Mouse (Mus musculus): ENCODE data around the gene 1700042G07Rik. TPM values are rescaled to one million over a fixed set of nuclear protein-coding genes. Genes with fewer than 3 reads are reported as not detected.
A peak's percentile ranks its signal among the peaks of the same experiment; 100 is the strongest.
"Not testable (repeated sequence)": the region's sequence is repeated elsewhere in the genome, so short reads cannot be mapped to it uniquely, and the experiment has no call there.

Gene 1700042G07Rik
- polyA plus RNA-seq, 1 experiment, result not detected

GRCm38 (mm10) chr4:116217046-116217445, 43.9 kb downstream of the 1700042G07Rik start:
- DNase-seq, result no peak
- no peak for TF ChIP-seq POLR2A (IDR thresholded peaks at IDR 0.05; ENCODE audit: control insufficient read depth, extremely low read depth, insufficient read depth, low read length, poor library complexity)
- no peak for TF ChIP-seq CTCF (IDR thresholded peaks at IDR 0.05; ENCODE audit: borderline replicate concordance, control insufficient read depth, extremely low read depth, insufficient read depth, low read length, poor library complexity)
- WGBS, result 76% methylated on average over 2 of the region's 2 CpGs
- Histone ChIP-seq H3K4me1 (replicated peaks; ENCODE audit: control insufficient read depth, insufficient read depth, low read length) (peaks cover 2% of the 10 kb centered on the region), H3K27ac (ENCODE audit: control insufficient read depth, insufficient read depth, low read length) (no peak overlapping the region), H3K4me3 (ENCODE audit: control insufficient read depth, insufficient read depth, low read length) (no peak overlapping the region), H3K27me3 (ENCODE audit: control insufficient read depth, insufficient read depth, low read length) (no peaks in the 10 kb centered on the region), H3K36me3 (ENCODE audit: control insufficient read depth, insufficient read depth, low read length) (no peaks in the 10 kb centered on the region)

GRCm38 (mm10) chr4:116217661-116218060, 44.5 kb downstream of the 1700042G07Rik start:
- H3K27me3 ChIP-seq (ENCODE audit: control insufficient read depth, insufficient read depth, low read length); H3K4me3 ChIP-seq (ENCODE audit: control insufficient read depth, insufficient read depth, low read length); DNase-seq; H3K36me3 ChIP-seq (ENCODE audit: control insufficient read depth, insufficient read depth, low read length); H3K4me1 ChIP-seq (replicated peaks; ENCODE audit: control insufficient read depth, insufficient read depth, low read length); H3K27ac ChIP-seq (ENCODE audit: control insufficient read depth, insufficient read depth, low read length): not testable (repeated sequence)
- WGBS, result 86% methylated on average over 1 of the region's 1 CpGs

- no peak for DNase-seq
- H3K4me3 ChIP-seq (ENCODE audit: control insufficient read depth, insufficient read depth, low read length), result no peak overlapping the region
- peaks cover 5% of the 10 kb centered on the region for H3K4me1 ChIP-seq (replicated peaks; ENCODE audit: control insufficient read depth, insufficient read depth, low read length)
- peaks cover 3% of the 10 kb centered on the region for H3K27me3 ChIP-seq (ENCODE audit: control insufficient read depth, insufficient read depth, low read length)
- WGBS, result 96% methylated on average over 1 of the region's 1 CpGs
- TF ChIP-seq CTCF (IDR thresholded peaks at IDR 0.05; ENCODE audit: borderline replicate concordance, control insufficient read depth, extremely low read depth, insufficient read depth, low read length, poor library complexity) (no peak), POLR2A (IDR thresholded peaks at IDR 0.05; ENCODE audit: control insufficient read depth, extremely low read depth, insufficient read depth, low read length, poor library complexity) (no peak)
- no peak overlapping the region for H3K27ac ChIP-seq (ENCODE audit: control insufficient read depth, insufficient read depth, low read length)
- H3K36me3 ChIP-seq (ENCODE audit: control insufficient read depth, insufficient read depth, low read length), result no peaks in the 10 kb centered on the region
Measured at GRCm38 (mm10) chr4:116219056-116219455, 45.9 kb downstream of the 1700042G07Rik start.

- TF ChIP-seq CTCF (IDR thresholded peaks at IDR 0.05; ENCODE audit: borderline replicate concordance, control insufficient read depth, extremely low read depth, insufficient read depth, low read length, poor library complexity) (no peak), POLR2A (IDR thresholded peaks at IDR 0.05; ENCODE audit: control insufficient read depth, extremely low read depth, insufficient read depth, low read length, poor library complexity) (no peak)
- 13% methylated on average over 6 of the region's 6 CpGs for WGBS
- H3K36me3 ChIP-seq (ENCODE audit: control insufficient read depth, insufficient read depth, low read length), result no peaks in the 10 kb centered on the region
- peak overlapping the region; percentile 94 for H3K27ac ChIP-seq (ENCODE audit: control insufficient read depth, insufficient read depth, low read length)
- peak; percentile 19 for DNase-seq
- peaks cover 5% of the 10 kb centered on the region for H3K4me1 ChIP-seq (replicated peaks; ENCODE audit: control insufficient read depth, insufficient read depth, low read length)
- H3K4me3 ChIP-seq (ENCODE audit: control insufficient read depth, insufficient read depth, low read length), result peak overlapping the region; percentile 94
- H3K27me3 ChIP-seq (ENCODE audit: control insufficient read depth, insufficient read depth, low read length), result peaks cover 3% of the 10 kb centered on the region
Measured at GRCm38 (mm10) chr4:116220071-116220650, 47.0 kb downstream of the 1700042G07Rik start.

- no peak for DNase-seq
- Histone ChIP-seq H3K36me3 (ENCODE audit: control insufficient read depth, insufficient read depth, low read length) (no peaks in the 10 kb centered on the region), H3K4me1 (replicated peaks; ENCODE audit: control insufficient read depth, insufficient read depth, low read length) (peaks cover 5% of the 10 kb centered on the region), H3K4me3 (ENCODE audit: control insufficient read depth, insufficient read depth, low read length) (peak overlapping the region; percentile 94), H3K27me3 (ENCODE audit: control insufficient read depth, insufficient read depth, low read length) (peaks cover 3% of the 10 kb centered on the region), H3K27ac (ENCODE audit: control insufficient read depth, insufficient read depth, low read length) (peak overlapping the region; percentile 94)
- WGBS, result under 1% methylated on average over 26 of the region's 26 CpGs
- TF ChIP-seq POLR2A (IDR thresholded peaks at IDR 0.05; ENCODE audit: control insufficient read depth, extremely low read depth, insufficient read depth, low read length, poor library complexity) (peak; percentile 95), CTCF (IDR thresholded peaks at IDR 0.05; ENCODE audit: borderline replicate concordance, control insufficient read depth, extremely low read depth, insufficient read depth, low read length, poor library complexity) (no peak)
Measured at GRCm38 (mm10) chr4:116220780-116221139, 47.6 kb downstream of the 1700042G07Rik start.

GRCm38 (mm10) chr4:116221140-116221851, 48.1 kb downstream of the 1700042G07Rik start, which contains the start of gene Pik3r3:
Pik3r3 (plus strand) TSS chr4:116221618.
- peaks cover 3% of the 10 kb centered on the region for H3K27me3 ChIP-seq (ENCODE audit: control insufficient read depth, insufficient read depth, low read length)
- peak within 1 kb of the TSS; percentile 94 for H3K4me3 ChIP-seq (ENCODE audit: control insufficient read depth, insufficient read depth, low read length)
- WGBS, result under 1% methylated on average over 52 of the region's 53 CpGs
- DNase-seq, result peak; percentile 98
- H3K27ac ChIP-seq (ENCODE audit: control insufficient read depth, insufficient read depth, low read length), result peak within 1 kb of the TSS; percentile 94
- H3K36me3 ChIP-seq (ENCODE audit: control insufficient read depth, insufficient read depth, low read length), result no peaks in the 10 kb centered on the region
- peaks cover 5% of the 10 kb centered on the region for H3K4me1 ChIP-seq (replicated peaks; ENCODE audit: control insufficient read depth, insufficient read depth, low read length)
- TF ChIP-seq CTCF (IDR thresholded peaks at IDR 0.05; ENCODE audit: borderline replicate concordance, control insufficient read depth, extremely low read depth, insufficient read depth, low read length, poor library complexity) (0 out of 2 replicates have a peak, but pooled peaks have one; percentile 21), POLR2A (IDR thresholded peaks at IDR 0.05; ENCODE audit: control insufficient read depth, extremely low read depth, insufficient read depth, low read length, poor library complexity) (peak; percentile 98)

Data from thymus, adult 2 months (tissue).